Mouse (Mus musculus): ENCODE results near the gene Skp1a. TPM values are rescaled to one million over a fixed set of nuclear protein-coding genes. Genes with fewer than 3 reads are reported as not detected.
A peak's percentile ranks its signal among the peaks of the same experiment; 100 is the strongest.

Skp1a gene
- polyA plus RNA-seq, 1 experiment from 2014 or later: 926 TPM

DNA sequence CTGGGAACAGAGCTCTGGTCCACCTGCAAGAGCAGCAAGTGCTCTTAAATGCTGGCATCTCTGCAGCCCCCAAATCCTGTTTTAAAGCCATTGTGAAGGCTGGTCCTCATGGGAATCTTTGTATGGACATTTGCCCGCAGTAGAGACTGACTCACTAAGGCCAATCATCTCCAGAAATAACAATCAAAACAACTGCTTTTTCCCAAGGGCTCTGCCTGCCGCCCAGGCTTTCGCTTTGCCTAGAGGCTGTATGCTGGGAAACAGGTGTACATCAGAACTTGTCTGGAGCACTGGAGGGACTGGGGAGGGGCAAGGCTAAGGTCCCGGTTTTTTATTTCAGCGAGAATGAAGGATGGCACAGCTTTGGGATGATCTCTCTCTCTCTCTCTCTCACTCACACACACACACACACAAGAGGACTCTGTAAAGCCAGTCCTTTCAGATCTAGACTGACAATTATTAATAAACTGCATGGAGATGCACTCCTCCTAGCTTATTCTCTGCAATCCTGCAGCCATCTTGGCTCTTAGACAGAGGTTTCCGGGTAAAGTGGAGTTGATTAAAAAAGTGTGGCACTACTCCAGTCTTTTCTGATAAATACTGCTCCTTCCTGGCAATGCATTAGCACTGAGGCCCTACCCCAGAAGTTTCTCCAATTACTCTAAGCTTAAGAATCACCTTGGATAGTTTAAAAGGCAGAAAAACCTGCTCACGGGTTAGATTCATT, 2.9 kb upstream of the Skp1a start:
- H3K27ac ChIP-seq: no peak overlapping the region
- H3K4me2 ChIP-seq (replicated peaks): no peak overlapping the region
- no peak overlapping the region for H3K4me3 ChIP-seq
- H3K36me3 ChIP-seq: no peaks in the 10 kb centered on the region
- WGBS: 74% methylated on average over 7 of the region's 7 CpGs
- no peaks in the 10 kb centered on the region for H3K9me3 ChIP-seq
- peaks cover 23% of the 10 kb centered on the region for H3K4me1 ChIP-seq
- no peak overlapping the region for H3K9ac ChIP-seq
- no peak for ATAC-seq (ENCODE audit: low FRiP score, low read depth)
- H3K27me3 ChIP-seq: peaks cover 9% of the 10 kb centered on the region; the same call in 1 of the 2 replicates

DNA sequence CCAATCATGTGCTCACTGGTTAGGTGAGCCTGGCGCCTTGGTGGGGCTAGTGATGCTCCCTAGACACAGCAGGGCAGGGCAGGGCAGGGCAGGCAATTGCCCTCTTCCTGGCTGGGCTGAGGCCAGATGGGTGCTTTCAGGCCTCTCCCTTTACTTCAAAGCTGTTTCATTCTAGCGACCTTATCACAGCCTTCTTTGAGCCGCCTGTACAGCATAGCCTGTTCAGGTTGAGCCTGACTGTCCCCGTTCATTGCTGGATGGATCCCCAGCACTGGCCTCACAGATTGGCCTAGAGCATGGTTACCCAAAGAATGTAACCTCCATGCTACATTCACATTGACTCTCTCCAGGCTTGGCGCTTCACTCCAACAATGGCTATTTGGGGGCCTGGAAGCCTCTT, 1.1 kb upstream of the Skp1a start:
- peak overlapping the region; percentile 64 for H3K4me2 ChIP-seq (replicated peaks)
- ATAC-seq (ENCODE audit: low FRiP score, low read depth): no peak
- H3K4me3 ChIP-seq: peak overlapping the region; percentile 99
- H3K4me1 ChIP-seq: peaks cover 23% of the 10 kb centered on the region
- H3K36me3 ChIP-seq: peaks cover 2% of the 10 kb centered on the region
- no peaks in the 10 kb centered on the region for H3K27me3 ChIP-seq
- 51% methylated on average over 5 of the region's 5 CpGs for WGBS
- H3K9me3 ChIP-seq: no peaks in the 10 kb centered on the region
- no peak overlapping the region for H3K27ac ChIP-seq
- peak overlapping the region; percentile 99; the same call in 1 of the 2 replicates for H3K9ac ChIP-seq

DNA sequence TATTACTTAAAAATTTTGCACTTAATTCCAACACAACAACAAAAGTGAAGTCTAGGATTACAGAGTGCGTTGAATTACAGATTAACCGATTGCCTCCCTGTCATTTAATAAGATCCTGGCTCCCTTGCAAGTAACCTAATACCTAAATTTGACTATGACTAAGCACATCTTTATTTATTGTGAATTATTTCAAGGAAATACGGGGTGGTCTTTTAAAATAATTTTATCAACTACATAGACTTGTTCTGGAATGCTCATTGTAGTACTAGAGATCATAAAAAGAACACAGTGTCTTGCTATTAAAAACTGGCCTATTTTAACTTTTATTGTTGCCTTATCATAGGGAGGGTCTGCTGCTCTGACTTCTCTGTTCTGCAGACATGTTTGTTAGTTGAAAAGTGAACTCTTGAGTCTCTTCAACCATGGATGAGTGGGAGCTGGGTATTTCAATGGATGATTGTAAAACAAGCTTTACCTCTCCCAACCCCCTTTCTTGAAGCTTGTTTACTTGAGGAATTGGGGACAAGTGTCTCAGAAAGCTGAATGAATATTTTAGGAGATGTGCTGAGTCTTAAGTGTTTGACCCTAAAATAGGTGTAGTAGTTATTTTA, 1.4 kb downstream of the Skp1a start:
- no peaks in the 10 kb centered on the region for H3K9me3 ChIP-seq
- H3K4me2 ChIP-seq (replicated peaks): peak overlapping the region; percentile 82
- peaks cover 22% of the 10 kb centered on the region for H3K36me3 ChIP-seq
- peaks cover 23% of the 10 kb centered on the region for H3K4me1 ChIP-seq
- no peak overlapping the region for H3K27ac ChIP-seq
- H3K27me3 ChIP-seq: no peaks in the 10 kb centered on the region
- WGBS: 23% methylated on average over 3 of the region's 3 CpGs
- H3K9ac ChIP-seq: peak overlapping the region; percentile 99
- no peak for ATAC-seq (ENCODE audit: low FRiP score, low read depth)
- peak overlapping the region; percentile 99 for H3K4me3 ChIP-seq

- no peak for ATAC-seq (ENCODE audit: low FRiP score, low read depth)
- Histone ChIP-seq H3K27me3 (no peaks in the 10 kb centered on the region), H3K36me3 (peaks cover 28% of the 10 kb centered on the region), H3K4me2 (replicated peaks) (peak overlapping the region; percentile 82), H3K4me3 (peak overlapping the region; percentile 99), H3K9ac (no peak overlapping the region; the same call in 1 of the 2 replicates), H3K4me1 (peaks cover 23% of the 10 kb centered on the region), H3K27ac (no peak overlapping the region), H3K9me3 (no peaks in the 10 kb centered on the region)
- 90% methylated on average over 1 of the region's 1 CpGs for WGBS
These were observed 2.1 kb downstream of the Skp1a start for GRCm38 (mm10) chr11:52233906-52234305.

GRCm38 (mm10) chr11:52234509-52234908, 2.7 kb downstream of the Skp1a start:
- peaks cover 23% of the 10 kb centered on the region for H3K4me1 ChIP-seq
- H3K27ac ChIP-seq: no peak overlapping the region
- H3K9ac ChIP-seq: no peak overlapping the region
- no peaks in the 10 kb centered on the region for H3K27me3 ChIP-seq
- H3K9me3 ChIP-seq: no peaks in the 10 kb centered on the region
- no peak overlapping the region for H3K4me3 ChIP-seq
- H3K36me3 ChIP-seq: peaks cover 31% of the 10 kb centered on the region
- ATAC-seq (ENCODE audit: low FRiP score, low read depth): no peak
- peak overlapping the region; percentile 30 for H3K4me2 ChIP-seq (replicated peaks)

- peaks cover 75% of the 10 kb centered on the region for H3K36me3 ChIP-seq
- H3K9me3 ChIP-seq: no peaks in the 10 kb centered on the region
- no peak overlapping the region for H3K4me3 ChIP-seq
- ATAC-seq (ENCODE audit: low FRiP score, low read depth): no peak
- no peaks in the 10 kb centered on the region for H3K27me3 ChIP-seq
- no peak overlapping the region for H3K4me2 ChIP-seq (replicated peaks)
- no peaks in the 10 kb centered on the region for H3K4me1 ChIP-seq
- no peak overlapping the region for H3K27ac ChIP-seq
- 89% methylated on average over 4 of the region's 4 CpGs for WGBS
- no peak overlapping the region for H3K9ac ChIP-seq
These were observed 9.2 kb downstream of the Skp1a start for GRCm38 (mm10) chr11:52240898-52241542.

DNA sequence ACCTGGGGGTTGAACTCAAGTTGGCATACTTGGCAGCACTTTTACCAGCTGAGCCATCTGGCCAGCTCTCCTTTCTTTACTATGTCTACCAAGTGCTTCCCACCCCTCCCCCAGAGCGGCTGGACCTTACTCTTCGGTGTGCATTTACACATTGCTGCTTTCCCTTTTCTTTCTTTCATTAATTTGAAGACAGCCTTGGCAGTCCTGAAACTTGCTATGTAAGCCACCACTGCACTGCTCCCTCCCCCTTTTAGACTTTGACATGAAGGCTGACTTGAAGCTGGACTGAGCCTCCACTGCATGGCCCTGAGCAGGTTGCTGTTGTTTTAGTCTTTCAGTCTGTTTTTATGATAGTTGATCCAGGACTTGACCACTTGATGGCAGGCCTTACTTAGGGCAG, 17.7 kb downstream of the Skp1a start:
- no peaks in the 10 kb centered on the region for H3K27me3 ChIP-seq
- no peak overlapping the region for H3K27ac ChIP-seq
- 84% methylated on average over 2 of the region's 2 CpGs for WGBS
- H3K4me2 ChIP-seq (replicated peaks): no peak overlapping the region
- no peaks in the 10 kb centered on the region for H3K9me3 ChIP-seq
- ATAC-seq (ENCODE audit: low FRiP score, low read depth): no peak
- H3K4me3 ChIP-seq: no peak overlapping the region
- H3K36me3 ChIP-seq: peaks cover 47% of the 10 kb centered on the region
- no peak overlapping the region for H3K9ac ChIP-seq
- H3K4me1 ChIP-seq: no peaks in the 10 kb centered on the region

- 71% methylated on average over 5 of the region's 5 CpGs for WGBS
- no peaks in the 10 kb centered on the region for H3K4me1 ChIP-seq
- ATAC-seq (ENCODE audit: low FRiP score, low read depth): no peak
- H3K9ac ChIP-seq: no peak overlapping the region
- H3K27me3 ChIP-seq: no peaks in the 10 kb centered on the region
- no peak overlapping the region for H3K4me2 ChIP-seq (replicated peaks)
- H3K9me3 ChIP-seq: no peaks in the 10 kb centered on the region
- peaks cover 30% of the 10 kb centered on the region for H3K36me3 ChIP-seq
- H3K4me3 ChIP-seq: no peak overlapping the region
- no peak overlapping the region for H3K27ac ChIP-seq
These were observed 20.0 kb downstream of the Skp1a start for GRCm38 (mm10) chr11:52251770-52252169.

DNA sequence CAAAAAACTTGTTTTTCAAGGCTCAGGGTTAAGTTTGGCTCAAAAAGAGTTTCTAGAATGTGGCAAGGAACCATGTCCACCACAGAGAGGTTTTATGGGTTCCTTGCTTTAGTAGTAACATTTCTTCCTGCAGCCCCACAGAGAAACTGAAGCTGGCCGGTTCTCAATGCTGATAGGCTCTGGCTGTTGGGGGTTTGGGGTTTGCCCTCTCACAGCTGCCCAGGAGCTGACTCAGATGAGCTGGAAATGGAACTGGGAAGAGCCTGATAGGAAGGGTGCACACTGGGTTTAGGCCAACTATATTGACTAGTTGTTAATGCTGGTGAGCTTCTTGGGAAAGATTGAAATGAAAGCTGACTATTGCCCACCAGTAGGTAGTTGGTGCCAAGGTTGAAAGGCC, 20.9 kb downstream of the Skp1a start:
- Histone ChIP-seq H3K27ac (no peak overlapping the region), H3K9ac (no peak overlapping the region), H3K4me3 (no peak overlapping the region), H3K36me3 (peaks cover 30% of the 10 kb centered on the region), H3K4me1 (no peaks in the 10 kb centered on the region), H3K4me2 (replicated peaks) (no peak overlapping the region), H3K27me3 (no peaks in the 10 kb centered on the region), H3K9me3 (no peaks in the 10 kb centered on the region)
- WGBS: 74% methylated on average over 1 of the region's 1 CpGs
- no peak for ATAC-seq (ENCODE audit: low FRiP score, low read depth)

GRCm38 (mm10) chr11:52253674-52254375, 22.0 kb downstream of the Skp1a start:
- no peak overlapping the region for H3K4me2 ChIP-seq (replicated peaks)

GRCm38 (mm10) chr11:52255077-52255476, 23.3 kb downstream of the Skp1a start:
- no peak overlapping the region for H3K9ac ChIP-seq
- H3K9me3 ChIP-seq: no peaks in the 10 kb centered on the region
- no peaks in the 10 kb centered on the region for H3K4me1 ChIP-seq
- H3K4me3 ChIP-seq: no peak overlapping the region
- H3K27ac ChIP-seq: no peak overlapping the region
- WGBS: 86% methylated on average over 8 of the region's 8 CpGs
- H3K27me3 ChIP-seq: no peaks in the 10 kb centered on the region
- no peak for ATAC-seq (ENCODE audit: low FRiP score, low read depth)
- H3K4me2 ChIP-seq (replicated peaks): no peak overlapping the region
- peaks cover 25% of the 10 kb centered on the region for H3K36me3 ChIP-seq

More at GRCm38 (mm10) chr11:52253674-52254375, 22.0 kb downstream of the Skp1a start:
- peak; percentile 74 for ATAC-seq (ENCODE audit: low FRiP score, low read depth)
- Histone ChIP-seq H3K27me3 (no peaks in the 10 kb centered on the region), H3K36me3 (peaks cover 24% of the 10 kb centered on the region), H3K9me3 (no peaks in the 10 kb centered on the region), H3K4me1 (no peaks in the 10 kb centered on the region), H3K27ac (no peak overlapping the region), H3K9ac (no peak overlapping the region), H3K4me3 (no peak overlapping the region)
- 70% methylated on average over 11 of the region's 11 CpGs for WGBS

- ATAC-seq (ENCODE audit: low FRiP score, low read depth): no peak
- H3K27ac ChIP-seq: no peak overlapping the region
These were observed 25.6 kb downstream of the Skp1a start for GRCm38 (mm10) chr11:52257376-52257775.

More at GRCm38 (mm10) chr11:52257376-52257775, 25.6 kb downstream of the Skp1a start:
- H3K4me1 ChIP-seq: 0 out of 2 replicates have a peak, but pooled peaks cover 2% of the 10 kb centered on the region
- H3K27me3 ChIP-seq: no peaks in the 10 kb centered on the region
- H3K9ac ChIP-seq: no peak overlapping the region
- H3K4me3 ChIP-seq: no peak overlapping the region
- H3K36me3 ChIP-seq: peaks cover 23% of the 10 kb centered on the region; the same call in 1 of the 2 replicates
- no peaks in the 10 kb centered on the region for H3K9me3 ChIP-seq
- WGBS: 73% methylated on average over 3 of the region's 3 CpGs
- no peak overlapping the region for H3K4me2 ChIP-seq (replicated peaks)

All from limb, embryonic 13.5 days (tissue).